Mouse (Mus musculus) midbrain, embryonic 15.5 days (tissue): ENCODE measurements around the gene Smad3. TPM values are rescaled to one million over a fixed set of nuclear protein-coding genes. Genes with fewer than 3 reads are reported as not detected.

Experiments
- ATAC-seq: fragments of 200-750 bp; cut with Nextera tagmentation; replicated peaks from 2 replicates; pipeline ENCODE4 v1.8.0; 2017; ENCODE audit warnings: moderate TSS enrichment
- H3K27ac ChIP-seq: fragments of 300-500 bp; sonication (generic); 2 replicates; pipeline ENCODE4 v1.5.1; 2015; ENCODE audit warnings: mild to moderate bottlenecking, inconsistent platforms
- H3K27me3 ChIP-seq: fragments of 300-500 bp; sonication (generic); replicated peaks from 2 replicates; pipeline ENCODE4 v1.6.1; 2015; ENCODE audit warnings: inconsistent platforms
- H3K36me3 ChIP-seq: fragments of 300-500 bp; sonication (generic); replicated peaks from 2 replicates; pipeline ENCODE4 v1.6.1; 2015; ENCODE audit warnings: inconsistent platforms
- H3K4me1 ChIP-seq: fragments of 300-500 bp; sonication (generic); 2 replicates; pipeline ENCODE4 v1.6.1; 2015; ENCODE audit warnings: inconsistent platforms
- H3K4me2 ChIP-seq: fragments of 300-500 bp; sonication (generic); 2 replicates; pipeline ENCODE4 v1.6.1; 2015; ENCODE audit warnings: inconsistent platforms, mild to moderate bottlenecking, moderate library complexity
- H3K4me3 ChIP-seq: fragments of 300-500 bp; sonication (generic); 2 replicates; pipeline ENCODE4 v1.5.1; 2015; ENCODE audit warnings: mild to moderate bottlenecking, inconsistent platforms
- H3K9ac ChIP-seq: fragments of 300-500 bp; sonication (generic); 2 replicates; pipeline ENCODE4 v1.6.1; 2015; ENCODE audit warnings: mild to moderate bottlenecking, inconsistent platforms
- H3K9me3 ChIP-seq: fragments of 300-500 bp; sonication (generic); 2 replicates; pipeline ENCODE4 v1.6.1; 2016; ENCODE audit warnings: inconsistent platforms
- WGBS: fragments of 180-500 bp; shearing (Covaris S2); methylation state at CpG from one replicate; pipeline ENCODE4 v1.1.7; 2015; ENCODE audit warnings: mixed read lengths; 5-methylcytosine and 5-hydroxymethylcytosine counted together
- polyA plus RNA-seq: library from polyadenylated mRNA; unstranded; fragments of >200 nt; fragmentation: Nextera tagmentation; extraction: Ambion mirVana; gene quantifications from 2 replicates; pipeline ENCODE4 v1.2.1, GENCODE M21; 2015

Gene Smad3
- polyA plus RNA-seq, 1 experiment from 2014 or later = 7.2 TPM

GRCm38 (mm10) chr9:63786026-63786670 is 28.4 kb upstream of the Smad3 start:
- H3K27me3 ChIP-seq = no peaks in the 10 kb centered on the region
- no peaks in the 10 kb centered on the region for H3K9me3 ChIP-seq
- no peak overlapping the region for H3K9ac ChIP-seq
- H3K4me3 ChIP-seq = no peak overlapping the region
- no peak overlapping the region for H3K27ac ChIP-seq
- H3K4me2 ChIP-seq = no peak overlapping the region
- ATAC-seq = no peak
- no peaks in the 10 kb centered on the region for H3K36me3 ChIP-seq
- peaks cover 8% of the 10 kb centered on the region for H3K4me1 ChIP-seq
- 17% methylated on average over 5 of the region's 5 CpGs for WGBS

- H3K36me3 ChIP-seq = no peaks in the 10 kb centered on the region
- no peak for ATAC-seq
Observed at GRCm38 (mm10) chr9:63785492-63785891, 27.7 kb upstream of the Smad3 start.

GRCm38 (mm10) chr9:63784597-63784996 is 26.8 kb upstream of the Smad3 start:
- Histone ChIP-seq H3K9me3 (no peaks in the 10 kb centered on the region), H3K27ac (no peak overlapping the region), H3K4me2 (no peak overlapping the region), H3K27me3 (no peaks in the 10 kb centered on the region), H3K4me3 (no peak overlapping the region), H3K9ac (no peak overlapping the region), H3K4me1 (peaks cover 12% of the 10 kb centered on the region), H3K36me3 (no peaks in the 10 kb centered on the region)
- WGBS = 89% methylated on average over 3 of the region's 3 CpGs
- no peak for ATAC-seq

More at GRCm38 (mm10) chr9:63785492-63785891, 27.7 kb upstream of the Smad3 start:
- no peak overlapping the region for H3K9ac ChIP-seq
- no peak overlapping the region for H3K4me3 ChIP-seq
- H3K27ac ChIP-seq = no peak overlapping the region
- no peaks in the 10 kb centered on the region for H3K9me3 ChIP-seq
- H3K4me1 ChIP-seq = peaks cover 8% of the 10 kb centered on the region
- 73% methylated on average over 5 of the region's 5 CpGs for WGBS
- no peak overlapping the region for H3K4me2 ChIP-seq
- no peaks in the 10 kb centered on the region for H3K27me3 ChIP-seq

- Histone ChIP-seq H3K4me1 (peaks cover 12% of the 10 kb centered on the region), H3K9ac (no peak overlapping the region), H3K4me2 (no peak overlapping the region), H3K4me3 (no peak overlapping the region), H3K9me3 (no peaks in the 10 kb centered on the region), H3K27ac (no peak overlapping the region), H3K36me3 (no peaks in the 10 kb centered on the region), H3K27me3 (no peaks in the 10 kb centered on the region)
- WGBS = 32% methylated on average over 4 of the region's 4 CpGs
- no peak for ATAC-seq
Observed at GRCm38 (mm10) chr9:63782744-63783143, 24.9 kb upstream of the Smad3 start.

GRCm38 (mm10) chr9:63781714-63782464 is 24.1 kb upstream of the Smad3 start:
- Histone ChIP-seq H3K4me3 (no peak overlapping the region), H3K4me2 (no peak overlapping the region), H3K27me3 (no peaks in the 10 kb centered on the region), H3K4me1 (peaks cover 12% of the 10 kb centered on the region), H3K36me3 (no peaks in the 10 kb centered on the region), H3K27ac (no peak overlapping the region), H3K9me3 (no peaks in the 10 kb centered on the region), H3K9ac (no peak overlapping the region)
- WGBS = 70% methylated on average over 7 of the region's 7 CpGs
- no peak for ATAC-seq

- WGBS = 59% methylated on average over 17 of the region's 17 CpGs
- H3K36me3 ChIP-seq = no peaks in the 10 kb centered on the region
- H3K9ac ChIP-seq = no peak overlapping the region
- H3K27ac ChIP-seq = no peak overlapping the region
- H3K4me3 ChIP-seq = no peak overlapping the region
- no peaks in the 10 kb centered on the region for H3K27me3 ChIP-seq
- H3K4me1 ChIP-seq = peaks cover 12% of the 10 kb centered on the region
- H3K4me2 ChIP-seq = no peak overlapping the region
- ATAC-seq = no peak
- no peaks in the 10 kb centered on the region for H3K9me3 ChIP-seq
Observed at GRCm38 (mm10) chr9:63779950-63780887, 22.4 kb upstream of the Smad3 start.

GRCm38 (mm10) chr9:63776735-63777134 is 18.9 kb upstream of the Smad3 start:
- 81% methylated on average over 3 of the region's 3 CpGs for WGBS
- ATAC-seq = no peak
- Histone ChIP-seq H3K4me1 (peaks cover 5% of the 10 kb centered on the region; the same call in 1 of the 2 replicates), H3K36me3 (no peaks in the 10 kb centered on the region), H3K9ac (no peak overlapping the region), H3K4me2 (no peak overlapping the region), H3K9me3 (no peaks in the 10 kb centered on the region), H3K4me3 (no peak overlapping the region), H3K27ac (no peak overlapping the region), H3K27me3 (no peaks in the 10 kb centered on the region)

- no peak overlapping the region for H3K4me3 ChIP-seq
- no peak overlapping the region for H3K9ac ChIP-seq
- H3K36me3 ChIP-seq = no peaks in the 10 kb centered on the region
- H3K27ac ChIP-seq = no peak overlapping the region
- WGBS = 88% methylated on average over 6 of the region's 6 CpGs
- no peak for ATAC-seq
- H3K27me3 ChIP-seq = no peaks in the 10 kb centered on the region
- H3K4me2 ChIP-seq = no peak overlapping the region
- H3K4me1 ChIP-seq = 0 out of 2 replicates have a peak, but pooled peaks cover under 1% of the 10 kb centered on the region
- no peaks in the 10 kb centered on the region for H3K9me3 ChIP-seq
Observed at GRCm38 (mm10) chr9:63774854-63775483, 17.2 kb upstream of the Smad3 start.

GRCm38 (mm10) chr9:63772452-63772851 is 14.7 kb upstream of the Smad3 start:
- Histone ChIP-seq H3K27me3 (no peaks in the 10 kb centered on the region), H3K27ac (no peak overlapping the region)
- 54% methylated on average over 10 of the region's 10 CpGs for WGBS

GRCm38 (mm10) chr9:63771676-63772075 is 13.9 kb upstream of the Smad3 start:
- no peaks in the 10 kb centered on the region for H3K4me1 ChIP-seq
- no peaks in the 10 kb centered on the region for H3K36me3 ChIP-seq
- ATAC-seq = no peak
- no peak overlapping the region for H3K27ac ChIP-seq
- H3K27me3 ChIP-seq = no peaks in the 10 kb centered on the region
- 56% methylated on average over 5 of the region's 5 CpGs for WGBS
- no peak overlapping the region for H3K9ac ChIP-seq
- no peak overlapping the region for H3K4me2 ChIP-seq
- no peaks in the 10 kb centered on the region for H3K9me3 ChIP-seq
- H3K4me3 ChIP-seq = no peak overlapping the region

More at GRCm38 (mm10) chr9:63772452-63772851, 14.7 kb upstream of the Smad3 start:
- Histone ChIP-seq H3K36me3 (no peaks in the 10 kb centered on the region), H3K4me2 (no peak overlapping the region), H3K4me3 (no peak overlapping the region), H3K4me1 (no peaks in the 10 kb centered on the region), H3K9ac (no peak overlapping the region), H3K9me3 (no peaks in the 10 kb centered on the region)
- no peak for ATAC-seq

GRCm38 (mm10) chr9:63761367-63762094 is 3.7 kb upstream of the Smad3 start:
- no peaks in the 10 kb centered on the region for H3K27me3 ChIP-seq
- H3K9ac ChIP-seq = no peak overlapping the region
- no peak for ATAC-seq
- H3K9me3 ChIP-seq = no peaks in the 10 kb centered on the region
- peaks cover 26% of the 10 kb centered on the region for H3K4me1 ChIP-seq
- no peaks in the 10 kb centered on the region for H3K36me3 ChIP-seq
- H3K27ac ChIP-seq = no peak overlapping the region
- 96% methylated on average over 8 of the region's 8 CpGs for WGBS
- no peak overlapping the region for H3K4me3 ChIP-seq
- no peak overlapping the region for H3K4me2 ChIP-seq
